Mouse (Mus musculus) heart, postnatal 25 days (tissue): ENCODE results near the gene Got1. TPM values are rescaled to one million over a fixed set of nuclear protein-coding genes. Genes with fewer than 3 reads are reported as not detected.

Experiments used
- DNase-seq: peaks from one replicate; pipeline ENCODE4 v3.0.0; 2022; ENCODE audit warnings: low spot score
- intact Hi-C: fragments of 180-260 bp; cut with DNase I; formaldehyde crosslinking; loops from one replicate; pipeline ENCODE4 v1.15.1; 2025
- total RNA-seq, 2 experiments: library from RNA; stranded (reverse); gene quantifications; 2 replicates each; pipeline ENCODE4 v1.2.3; 2021

Got1 gene
- total RNA-seq, 2 experiments from 2014 or later: 915 to 1,100 TPM

DNA sequence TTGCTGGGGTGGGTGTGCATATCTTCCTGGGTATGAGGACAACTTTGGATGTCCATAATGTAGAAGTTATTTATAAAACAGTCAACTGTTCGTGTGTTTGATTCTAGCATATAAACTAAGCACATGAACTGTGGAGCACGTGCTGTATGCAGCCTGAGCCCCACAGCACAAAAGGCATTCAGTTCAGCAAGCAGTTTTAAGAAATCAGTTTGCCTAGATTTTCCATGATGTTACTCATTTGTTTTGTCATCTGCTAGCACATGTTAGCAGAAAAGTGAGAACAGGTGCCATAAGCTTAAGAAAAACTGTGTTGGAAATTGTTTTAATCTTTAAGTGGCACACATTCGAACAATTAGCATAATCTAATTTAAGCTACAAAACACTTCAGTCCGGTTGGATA lies 64.5 kb downstream of the Got1 start:
- no peak for DNase-seq
- intact Hi-C loops: no loop called here

DNA sequence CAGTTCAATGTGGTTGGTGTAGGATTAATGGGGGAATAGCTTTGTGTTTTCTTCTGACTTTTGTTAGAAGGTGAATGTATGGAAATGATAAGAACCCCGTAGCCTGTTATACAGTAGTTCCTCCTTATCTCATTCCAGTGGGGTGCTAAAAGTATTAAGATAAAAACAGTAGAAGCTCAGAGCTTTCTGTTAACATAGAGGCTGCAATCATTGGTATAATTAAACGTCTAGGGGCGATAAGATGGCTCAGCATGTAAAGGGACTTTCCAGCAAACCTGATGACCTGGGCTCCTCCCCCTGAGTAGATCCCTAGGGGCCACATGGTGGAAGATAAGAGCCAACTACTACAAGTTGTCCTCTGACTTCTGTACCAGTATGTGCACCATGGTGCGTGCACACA lies 71.4 kb downstream of the Got1 start:
- intact Hi-C loops: no loop called here
- DNase-seq: no peak

DNA sequence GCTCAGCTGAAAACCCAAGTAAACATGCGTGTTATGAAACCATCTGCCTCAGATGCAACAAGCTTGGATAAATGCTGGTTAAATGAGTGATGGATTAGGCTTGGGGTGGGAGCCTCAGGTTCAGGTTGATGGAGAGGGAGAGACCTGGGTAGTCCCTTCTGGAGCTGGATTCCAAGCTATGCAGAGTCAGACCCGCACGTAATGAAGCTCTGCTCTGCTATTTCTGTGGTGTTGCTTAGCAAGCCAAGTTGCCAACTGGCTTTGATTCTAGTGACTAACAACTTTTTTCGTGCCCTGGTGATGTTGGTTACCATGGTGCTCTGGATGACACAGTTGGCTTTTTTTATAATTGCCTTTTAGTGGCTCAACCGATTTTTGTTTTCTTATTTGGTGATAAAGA lies 72.2 kb downstream of the Got1 start:
- intact Hi-C loops: no loop called here
- no peak for DNase-seq

GRCm38 (mm10) chr19:43451563-43451962 lies 72.8 kb downstream of the Got1 start:
- intact Hi-C loops: no loop called here
- DNase-seq: no peak

Other genes with a start within 250 kb of the Got1 start
- gene Hpse2, start 136.2 kb downstream of the Got1 start, total RNA-seq: under 1 TPM; 0.08 to 0.31 TPM
- under 1 TPM; 0.06 to 0.08 TPM for gene Cnnm1, start 84.2 kb downstream of the Got1 start, total RNA-seq
- not detected for gene Nkx2-3, start 87.7 kb upstream of the Got1 start, total RNA-seq
- 10 to 100 TPM; 19.3 to 21.6 TPM for gene Slc25a28, start 150.3 kb upstream of the Got1 start, total RNA-seq
- 1 to 10 TPM; 2.7 to 3.1 TPM for gene Entpd7, start 165.1 kb upstream of the Got1 start, total RNA-seq
- gene Cutc, start 228.4 kb upstream of the Got1 start, total RNA-seq: 10 to 100 TPM; 11.1 to 11.7 TPM
- 10 to 100 TPM; 27.8 to 34.4 TPM for gene Cox15, start 228.4 kb upstream of the Got1 start, total RNA-seq